Comparison of ENCODE assay signal across 18 mouse cellular contexts in the genomic region with DNA sequence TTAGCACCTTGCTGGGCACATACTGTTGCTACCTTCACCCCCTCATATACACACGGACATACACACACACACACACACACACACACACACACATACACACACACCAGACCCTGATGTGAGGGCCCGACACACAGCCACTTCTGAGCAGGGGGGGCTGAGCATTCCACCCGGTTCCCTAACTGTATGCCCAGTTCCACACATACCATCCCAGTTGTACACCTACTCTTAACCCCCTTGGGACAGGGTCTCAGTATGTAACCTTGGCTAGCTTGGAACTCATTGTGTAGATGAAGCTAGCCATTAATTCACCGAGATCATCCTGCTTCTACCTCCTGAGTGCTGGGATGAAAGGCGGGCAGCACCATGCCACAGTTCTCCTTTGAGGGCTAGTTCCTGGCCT. TPM values are rescaled to one million over a fixed set of nuclear protein-coding genes. Genes with fewer than 3 reads are reported as not detected.
DNase-seq lines count a peak whose midpoint lies in the region; ATAC-seq and TF ChIP-seq lines count a peak whose summit lies in the region.
"Had no signal": no experiment of that assay in that cellular context is flagged by ENCODE, and none has a peak within 500 bp of the region (broad histone marks: within the 10 kb centered on the region; RNA-seq: fewer than 3 reads in every experiment).

No protein-coding gene starts in this region.

- H3K36me3 ChIP-seq in heart, embryonic 16.5 days (ENCODE audit: control insufficient read depth, insufficient read depth): 0 out of 2 replicates have a peak, but pooled peaks cover 2% of the 10 kb centered on the region
- no peaks in the 10 kb centered on the region for H3K36me3 ChIP-seq in lung, embryonic 15.5 days
- no peaks in the 10 kb centered on the region for H3K36me3 ChIP-seq in small intestine, adult 2 months (ENCODE audit: control insufficient read depth, insufficient read depth, low read length)
- H3K36me3 ChIP-seq: forebrain, embryonic 15.5 days; midbrain, embryonic 12.5 days had no signal

- 91% methylated on average over 5 of the region's 5 CpGs for WGBS in cerebellum, adult 2 months
- WGBS in heart, embryonic 16.5 days: 79% methylated on average over 5 of the region's 5 CpGs
- WGBS in lung, embryonic 15.5 days: 85% methylated on average over 5 of the region's 5 CpGs
- WGBS in small intestine, adult 2 months: 90% methylated on average over 5 of the region's 5 CpGs

- no peaks in the 10 kb centered on the region for H3K9me3 ChIP-seq in heart, embryonic 16.5 days (replicated peaks; ENCODE audit: control insufficient read depth, low read length)
- no peaks in the 10 kb centered on the region for H3K9me3 ChIP-seq in lung, embryonic 15.5 days
- H3K9me3 ChIP-seq: forebrain, embryonic 15.5 days; liver, embryonic 13.5 days; midbrain, embryonic 12.5 days had no signal

- TF ChIP-seq CTCF in cerebellum, adult 2 months (IDR thresholded peaks at IDR 0.05; ENCODE audit: borderline replicate concordance, insufficient read depth, low read depth, low read length): no peak
- TF ChIP-seq CTCF in small intestine, adult 2 months (IDR thresholded peaks at IDR 0.05; ENCODE audit: extremely low read depth, insufficient read length, insufficient replicate concordance, low read depth, low read length): no peak

- no peak for ATAC-seq in heart, embryonic 16.5 days (replicated peaks; ENCODE audit: extremely low read depth, insufficient read depth, low FRiP score)
- no peak for ATAC-seq in lung, embryonic 15.5 days (ENCODE audit: borderline replicate concordance, extremely low read depth, low FRiP score, low TSS enrichment)
- ATAC-seq: forebrain, embryonic 15.5 days; inflammation-experienced regulatory T-cells, adult 6 months had no signal

- no peak overlapping the region for H3K4me3 ChIP-seq in cerebellum, adult 2 months (replicated peaks; ENCODE audit: insufficient read depth, low read depth, low read length)
- H3K4me3 ChIP-seq in heart, embryonic 16.5 days (ENCODE audit: low read length): no peak overlapping the region
- H3K4me3 ChIP-seq in lung, embryonic 15.5 days: no peak overlapping the region
- no peak overlapping the region for H3K4me3 ChIP-seq in small intestine, adult 2 months (ENCODE audit: low read depth, low read length)
- H3K4me3 ChIP-seq: forebrain, embryonic 15.5 days; liver, embryonic 13.5 days; midbrain, embryonic 12.5 days had no signal

- 0 out of 2 replicates have a peak overlapping the region, but pooled peaks have one; percentile 26 for H3K27ac ChIP-seq in cerebellum, adult 2 months (ENCODE audit: insufficient read depth, low read length)
- peak overlapping the region; percentile 86 for H3K27ac ChIP-seq in heart, embryonic 16.5 days (ENCODE audit: low read length)
- H3K27ac ChIP-seq in lung, embryonic 15.5 days: 0 out of 2 replicates have a peak overlapping the region, but pooled peaks have one; percentile 56
- peak overlapping the region; percentile 65 for H3K27ac ChIP-seq in small intestine, adult 2 months (ENCODE audit: insufficient read depth, low read depth, low read length)
- H3K27ac ChIP-seq: forebrain, embryonic 15.5 days; kidney, postnatal 0 days; liver, embryonic 13.5 days; macrophage; midbrain, embryonic 12.5 days had no signal

- H3K9ac ChIP-seq in heart, embryonic 16.5 days (ENCODE audit: low read length): peak overlapping the region; percentile 55; the same call in 1 of the 2 replicates
- no peak overlapping the region for H3K9ac ChIP-seq in lung, embryonic 15.5 days
- H3K9ac ChIP-seq: forebrain, embryonic 15.5 days; liver, embryonic 13.5 days; midbrain, embryonic 12.5 days had no signal

- TF ChIP-seq POLR2A in cerebellum, adult 2 months (IDR thresholded peaks at IDR 0.05; ENCODE audit: borderline replicate concordance, insufficient read depth, low read length): no peak
- TF ChIP-seq POLR2A in small intestine, adult 2 months (IDR thresholded peaks at IDR 0.05; ENCODE audit: low read depth, low read length): no peak

- DNase-seq in cerebellum, adult 2 months: no peak
- no peak for DNase-seq in cerebellum, postnatal 4 days (ENCODE audit: low spot score in 2 of 2)
- no peak for DNase-seq in heart, postnatal 14 days
- no peak for DNase-seq in lung, postnatal 14 days
- no peak for DNase-seq in thymus, adult 18-20 months
- DNase-seq: adrenal gland, adult 8-10 months; cerebellum, adult 18-20 months; liver, embryonic 13.5 days; right cerebral cortex, postnatal 14 days; thymus, postnatal 14 days had no signal

- H3K27me3 ChIP-seq in cerebellum, adult 2 months (ENCODE audit: control insufficient read depth, insufficient read depth, low read length): no peaks in the 10 kb centered on the region
- H3K27me3 ChIP-seq in heart, embryonic 16.5 days (ENCODE audit: control insufficient read depth, insufficient read depth, low read length): no peaks in the 10 kb centered on the region
- no peaks in the 10 kb centered on the region for H3K27me3 ChIP-seq in lung, embryonic 15.5 days
- no peaks in the 10 kb centered on the region for H3K27me3 ChIP-seq in small intestine, adult 2 months (ENCODE audit: control insufficient read depth, insufficient read depth, low read length)
- H3K27me3 ChIP-seq: forebrain, embryonic 15.5 days; liver, embryonic 13.5 days; midbrain, embryonic 12.5 days had no signal

- no peak overlapping the region for H3K4me2 ChIP-seq in heart, embryonic 16.5 days (ENCODE audit: low read depth, low read length)
- no peak overlapping the region for H3K4me2 ChIP-seq in lung, embryonic 15.5 days
- H3K4me2 ChIP-seq: forebrain, embryonic 15.5 days; liver, embryonic 13.5 days; midbrain, embryonic 12.5 days had no signal

- peaks cover 31% of the 10 kb centered on the region for H3K4me1 ChIP-seq in cerebellum, adult 2 months (ENCODE audit: control insufficient read depth, insufficient read depth, low read length)
- H3K4me1 ChIP-seq in heart, embryonic 16.5 days (ENCODE audit: control insufficient read depth, insufficient read depth, low read length): peaks cover 94% of the 10 kb centered on the region
- peaks cover 61% of the 10 kb centered on the region for H3K4me1 ChIP-seq in lung, embryonic 15.5 days
- H3K4me1 ChIP-seq in small intestine, adult 2 months (ENCODE audit: control insufficient read depth, insufficient read depth, insufficient read length, low read length): peaks cover 10% of the 10 kb centered on the region; the same call in 1 of the 2 replicates

- intact Hi-C loops in heart, postnatal 14 days (cut with DNase I): no loop called here

RNA-seq across cellular contexts. Expression of a gene that starts 29.0 kb away (rescaled TPM):
- polyA plus RNA-seq in cerebellum, adult 2 months (2012; rRNA removed): 54.2 and 64.2 TPM in 2 replicates
- 6.9 and 7.3 TPM in 2 replicates for polyA plus RNA-seq in heart, embryonic 16.5 days (2015; fragmentation: Nextera tagmentation; extraction: Ambion mirVana)
- total RNA-seq in heart, postnatal 14 days (2021): 10 to 100 TPM; 47.9 to 52.4 TPM
- 6.2 and 6.7 TPM in 2 replicates for polyA plus RNA-seq in lung, embryonic 15.5 days (2015; fragmentation: Nextera tagmentation; extraction: Ambion mirVana)
- 19.5 and 19.6 TPM in 2 replicates for polyA plus RNA-seq in small intestine, adult 2 months (2012; rRNA removed)

Comparison
In these comparisons a context has a peak if more than half of its experiments do, and no peak if none do; other contexts are left out.
1. H3K27ac ChIP-seq: peak in every context shown above with its lines; median percentile 86 in heart, embryonic 16.5 days; 65 in small intestine, adult 2 months; 56 in lung, embryonic 15.5 days; 26 in cerebellum, adult 2 months.